Mouse (Mus musculus): ENCODE measurements around the gene Tapbpl. TPM values are rescaled to one million over a fixed set of nuclear protein-coding genes. Genes with fewer than 3 reads are reported as not detected.
A peak's percentile ranks its signal among the peaks of the same experiment; 100 is the strongest.
"Not testable (repeated sequence)": the region's sequence is repeated elsewhere in the genome, so short reads cannot be mapped to it uniquely, and the experiment has no call there.

The Tapbpl gene
- total and polyA plus RNA-seq, 3 experiments, result 4.1 to 7.4 (median 6.6) TPM

DNA sequence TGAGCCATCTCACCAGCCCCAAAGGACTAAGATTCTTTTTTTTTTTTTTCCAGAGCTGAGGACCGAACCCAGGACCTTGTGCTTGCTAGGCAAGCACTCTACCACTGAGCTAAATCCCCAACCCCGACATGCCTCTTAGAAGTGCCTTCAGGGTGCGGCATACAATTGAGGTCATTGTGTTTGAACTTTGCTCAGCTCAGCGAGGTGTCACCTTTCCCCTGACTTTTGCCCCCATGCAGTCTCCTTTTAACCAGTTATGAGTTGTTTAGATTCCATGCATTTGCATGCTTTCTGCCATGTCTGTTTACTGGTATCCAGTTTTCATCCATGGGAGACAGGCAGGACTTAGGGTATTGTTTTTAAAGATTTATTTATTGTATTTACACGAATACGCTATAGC, 37.1 kb upstream of the Tapbpl start:
- no peaks in the 10 kb centered on the region for H3K36me3 ChIP-seq (ENCODE audit: control insufficient read depth, insufficient read depth, low read length)
- H3K9ac ChIP-seq (ENCODE audit: low read depth, low read length), result no peak overlapping the region
- no peak overlapping the region for H3K4me3 ChIP-seq
- intact Hi-C loops (cut with DNase I), result no loop called here
- no peaks in the 10 kb centered on the region for H3K27me3 ChIP-seq (ENCODE audit: control insufficient read depth, insufficient read depth, low read length)
- WGBS, result 60% methylated on average over 6 of the region's 6 CpGs
- no peak overlapping the region for H3K27ac ChIP-seq
- H3K4me1 ChIP-seq (ENCODE audit: control insufficient read depth, insufficient read depth, low read length), result no peaks in the 10 kb centered on the region; the same call in 1 of the 2 replicates
- no peak for DNase-seq
- H3K79me2 ChIP-seq (replicated peaks; ENCODE audit: control insufficient read depth, insufficient read depth, low read length), result no peaks in the 10 kb centered on the region
- TF ChIP-seq CTCF (IDR thresholded peaks at IDR 0.05) (no peak), EP300 (IDR thresholded peaks at IDR 0.05; ENCODE audit: insufficient read depth, low read depth, low read length) (no peak), POLR2A (IDR thresholded peaks at IDR 0.05; ENCODE audit: insufficient read depth, low read depth, low read length) (no peak)

DNA sequence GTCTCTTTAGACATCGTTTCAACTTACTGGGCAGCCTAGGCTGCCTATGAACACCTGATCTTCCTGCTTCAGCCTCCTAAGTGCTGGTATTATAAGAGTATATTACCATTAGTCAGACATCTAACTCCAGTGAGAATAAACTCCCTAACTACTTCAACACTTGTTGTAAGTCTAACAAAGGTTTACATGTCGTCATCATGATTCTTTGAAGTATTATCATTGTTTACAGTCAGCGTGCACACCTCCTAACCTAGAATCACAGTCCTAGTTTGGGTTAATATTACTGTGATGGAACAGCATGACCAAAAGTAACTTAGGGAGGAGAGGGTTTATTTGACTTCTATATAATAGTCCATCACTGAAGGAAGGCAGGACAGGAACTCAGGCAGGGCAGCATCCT, 35.8 kb upstream of the Tapbpl start:
- TF ChIP-seq CTCF (IDR thresholded peaks at IDR 0.05) (no peak), EP300 (IDR thresholded peaks at IDR 0.05; ENCODE audit: insufficient read depth, low read depth, low read length) (no peak), POLR2A (IDR thresholded peaks at IDR 0.05; ENCODE audit: insufficient read depth, low read depth, low read length) (no peak)
- Histone ChIP-seq H3K36me3 (ENCODE audit: control insufficient read depth, insufficient read depth, low read length) (no peaks in the 10 kb centered on the region), H3K79me2 (replicated peaks; ENCODE audit: control insufficient read depth, insufficient read depth, low read length) (no peaks in the 10 kb centered on the region), H3K4me1 (ENCODE audit: control insufficient read depth, insufficient read depth, low read length) (no peaks in the 10 kb centered on the region; the same call in 1 of the 2 replicates), H3K4me3 (no peak overlapping the region), H3K27ac (no peak overlapping the region), H3K27me3 (ENCODE audit: control insufficient read depth, insufficient read depth, low read length) (no peaks in the 10 kb centered on the region), H3K9ac (ENCODE audit: low read depth, low read length) (no peak overlapping the region)
- no peak for DNase-seq
- intact Hi-C loops (cut with DNase I), result no loop called here
- 80% methylated on average over 3 of the region's 3 CpGs for WGBS

DNA sequence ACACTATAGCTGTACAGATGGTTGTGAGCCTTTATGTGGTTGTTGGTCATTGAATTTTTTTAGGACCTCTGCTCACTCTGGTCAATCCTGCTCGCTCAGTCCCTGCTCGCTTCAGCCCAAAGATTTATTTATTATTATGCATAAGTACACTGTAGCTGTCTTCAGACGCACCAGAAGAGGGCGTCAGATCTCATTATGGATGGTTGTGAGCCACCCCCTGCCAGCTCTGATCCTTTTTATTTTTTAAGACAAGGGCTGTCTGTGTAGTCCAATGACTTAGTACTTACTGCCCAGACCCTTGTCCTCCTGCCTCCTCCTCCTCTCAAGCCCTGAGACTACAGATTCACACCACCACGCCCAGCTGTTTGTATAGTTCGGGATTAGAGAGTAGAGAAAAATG, 34.9 kb upstream of the Tapbpl start:
- intact Hi-C loops (cut with DNase I); H3K36me3 ChIP-seq (ENCODE audit: control insufficient read depth, insufficient read depth, low read length); H3K4me1 ChIP-seq (ENCODE audit: control insufficient read depth, insufficient read depth, low read length); H3K9ac ChIP-seq (ENCODE audit: low read depth, low read length); H3K27ac ChIP-seq; H3K27me3 ChIP-seq (ENCODE audit: control insufficient read depth, insufficient read depth, low read length); DNase-seq; H3K79me2 ChIP-seq (replicated peaks; ENCODE audit: control insufficient read depth, insufficient read depth, low read length); H3K4me3 ChIP-seq: not testable (repeated sequence)
- WGBS, result 72% methylated on average over 6 of the region's 6 CpGs

DNA sequence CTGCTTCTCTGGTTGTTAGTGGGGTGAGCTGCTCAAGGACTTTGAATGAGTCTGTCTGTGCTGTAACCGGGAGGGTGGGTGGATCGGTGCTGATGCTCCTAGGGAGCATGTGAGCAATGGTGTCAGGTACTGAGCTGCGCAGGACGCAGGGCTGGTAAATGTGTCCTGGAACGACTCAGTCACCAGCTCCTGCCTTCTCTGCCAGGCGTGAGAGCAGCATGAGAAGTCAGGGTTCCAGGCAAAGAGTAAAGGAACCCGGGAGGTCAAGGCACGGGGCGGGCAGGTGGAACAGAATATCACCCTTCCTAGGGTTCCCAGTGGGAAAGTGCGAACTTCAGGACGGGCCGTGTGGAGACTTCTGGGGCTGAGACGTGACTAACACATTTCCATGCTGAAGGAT, 34.4 kb upstream of the Tapbpl start:
- Histone ChIP-seq H3K79me2 (replicated peaks; ENCODE audit: control insufficient read depth, insufficient read depth, low read length) (no peaks in the 10 kb centered on the region), H3K4me3 (no peak overlapping the region), H3K9ac (ENCODE audit: low read depth, low read length) (no peak overlapping the region), H3K36me3 (ENCODE audit: control insufficient read depth, insufficient read depth, low read length) (no peaks in the 10 kb centered on the region), H3K27ac (no peak overlapping the region), H3K27me3 (ENCODE audit: control insufficient read depth, insufficient read depth, low read length) (no peaks in the 10 kb centered on the region), H3K4me1 (ENCODE audit: control insufficient read depth, insufficient read depth, low read length) (no peaks in the 10 kb centered on the region)
- 62% methylated on average over 13 of the region's 13 CpGs for WGBS
- no peak for DNase-seq
- intact Hi-C loops (cut with DNase I), result no loop called here
- TF ChIP-seq CTCF (IDR thresholded peaks at IDR 0.05), result no peak

DNA sequence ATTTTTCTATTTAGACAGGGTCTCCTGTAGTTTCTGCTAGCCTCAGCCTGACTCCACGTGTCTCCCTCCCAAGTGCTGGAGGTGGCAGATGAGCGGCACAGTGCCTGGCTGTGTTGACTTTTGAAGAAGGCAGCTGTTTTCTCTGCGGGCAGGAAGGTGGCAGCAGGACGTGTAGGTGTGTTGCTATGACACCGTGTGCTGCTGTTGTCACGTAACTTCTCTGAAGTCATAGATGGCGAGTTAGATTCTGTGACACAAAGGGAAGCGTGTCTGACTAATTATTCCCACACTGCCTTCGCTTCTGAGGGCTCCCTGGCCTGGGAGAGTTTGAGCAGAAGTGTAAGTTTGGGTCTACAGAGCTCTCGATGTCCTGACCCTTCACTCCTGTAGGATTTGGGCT, 33.6 kb upstream of the Tapbpl start:
- Histone ChIP-seq H3K4me3 (no peak overlapping the region), H3K27ac (no peak overlapping the region), H3K4me1 (ENCODE audit: control insufficient read depth, insufficient read depth, low read length) (no peaks in the 10 kb centered on the region), H3K36me3 (ENCODE audit: control insufficient read depth, insufficient read depth, low read length) (no peaks in the 10 kb centered on the region), H3K27me3 (ENCODE audit: control insufficient read depth, insufficient read depth, low read length) (no peaks in the 10 kb centered on the region), H3K9ac (ENCODE audit: low read depth, low read length) (no peak overlapping the region), H3K79me2 (replicated peaks; ENCODE audit: control insufficient read depth, insufficient read depth, low read length) (no peaks in the 10 kb centered on the region)
- TF ChIP-seq POLR2A (IDR thresholded peaks at IDR 0.05; ENCODE audit: insufficient read depth, low read depth, low read length) (no peak), CTCF (IDR thresholded peaks at IDR 0.05) (no peak), EP300 (IDR thresholded peaks at IDR 0.05; ENCODE audit: insufficient read depth, low read depth, low read length) (no peak)
- intact Hi-C loops (cut with DNase I), result no loop called here
- 36% methylated on average over 10 of the region's 10 CpGs for WGBS
- peak in 1 of 2 experiments; percentile 10 for DNase-seq

DNA sequence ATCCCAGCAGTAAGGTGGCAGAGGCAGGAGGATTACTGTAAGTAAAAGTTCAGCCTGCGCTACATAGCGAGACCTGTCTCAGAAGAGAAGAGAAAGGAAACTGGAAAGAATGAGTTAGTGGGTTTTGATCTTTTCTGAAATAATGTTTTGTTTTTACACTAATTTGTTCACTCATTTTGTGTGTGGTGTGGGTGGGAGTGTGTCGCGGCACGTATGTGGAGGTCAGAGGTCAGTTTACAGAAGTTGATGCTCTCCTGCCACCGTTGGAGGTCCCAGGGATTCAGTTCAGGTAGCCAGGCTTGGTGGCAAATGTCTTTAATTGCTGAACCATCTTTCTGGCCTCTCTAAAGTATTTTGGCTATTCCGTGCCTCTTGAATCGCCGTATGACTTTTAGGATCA, 32.6 kb upstream of the Tapbpl start:
- H3K4me3 ChIP-seq, result no peak overlapping the region
- H3K4me1 ChIP-seq (ENCODE audit: control insufficient read depth, insufficient read depth, low read length), result no peaks in the 10 kb centered on the region
- TF ChIP-seq POLR2A (IDR thresholded peaks at IDR 0.05; ENCODE audit: insufficient read depth, low read depth, low read length), result no peak
- TF ChIP-seq CTCF (IDR thresholded peaks at IDR 0.05), result no peak
- TF ChIP-seq EP300 (IDR thresholded peaks at IDR 0.05; ENCODE audit: insufficient read depth, low read depth, low read length), result no peak
- H3K9ac ChIP-seq (ENCODE audit: low read depth, low read length), result no peak overlapping the region
- H3K36me3 ChIP-seq (ENCODE audit: control insufficient read depth, insufficient read depth, low read length), result no peaks in the 10 kb centered on the region
- no peaks in the 10 kb centered on the region for H3K79me2 ChIP-seq (replicated peaks; ENCODE audit: control insufficient read depth, insufficient read depth, low read length)
- 79% methylated on average over 9 of the region's 9 CpGs for WGBS
- H3K27ac ChIP-seq, result no peak overlapping the region
- no peaks in the 10 kb centered on the region for H3K27me3 ChIP-seq (ENCODE audit: control insufficient read depth, insufficient read depth, low read length)
- no peak for DNase-seq
- intact Hi-C loops (cut with DNase I), result no loop called here

All from heart, adult 2 months (tissue).